Mouse (Mus musculus): ENCODE data around the gene Vps8. TPM values are rescaled to one million over a fixed set of nuclear protein-coding genes. Genes with fewer than 3 reads are reported as not detected.

The Vps8 gene
- polyA plus RNA-seq, 1 experiment from 2014 or later, result 25.4 TPM

DNA sequence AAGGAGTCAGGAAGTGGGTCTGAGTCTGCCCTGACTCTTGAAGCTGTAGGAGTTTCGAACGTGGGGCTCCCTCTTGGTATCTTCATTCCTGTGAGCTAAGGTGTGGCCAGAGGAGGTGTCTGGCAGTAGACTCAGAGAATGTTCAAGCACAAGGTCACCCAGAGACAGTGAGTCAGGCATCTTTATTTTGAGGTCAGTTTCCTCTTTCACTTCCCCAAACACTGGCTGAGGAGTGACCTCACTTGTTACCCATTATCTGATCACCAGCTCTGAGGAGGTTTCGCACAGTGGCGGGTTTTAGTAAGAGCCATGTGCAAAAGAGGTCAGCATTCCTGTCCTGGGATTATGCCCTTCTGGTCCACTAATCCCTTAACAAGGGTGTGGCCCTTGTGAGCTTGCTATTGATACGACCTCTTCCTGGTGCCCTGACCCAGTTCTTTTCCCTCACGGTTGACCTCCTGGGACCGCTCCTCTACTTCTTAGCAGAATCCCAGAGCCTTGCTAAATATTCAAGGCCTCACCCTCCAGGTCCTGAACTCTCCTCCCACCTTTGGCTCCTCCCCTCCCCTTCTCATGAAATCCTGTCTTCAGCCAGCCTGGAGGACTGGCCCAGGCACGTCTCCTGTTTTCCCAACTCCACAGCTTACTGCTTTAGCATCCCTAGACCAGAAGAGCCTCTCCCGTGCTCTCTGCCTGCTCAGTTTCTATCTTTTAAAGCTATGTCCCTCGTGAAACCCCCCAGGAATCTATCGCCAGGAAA, 40.6 kb upstream of the Vps8 start:
- Histone ChIP-seq H3K27me3 (ENCODE audit: control insufficient read depth, insufficient read depth, low read length) (no peaks in the 10 kb centered on the region), H3K36me3 (ENCODE audit: control insufficient read depth, insufficient read depth) (no peaks in the 10 kb centered on the region), H3K9me3 (replicated peaks; ENCODE audit: control insufficient read depth, low read length) (no peaks in the 10 kb centered on the region), H3K9ac (ENCODE audit: low read length) (no peak overlapping the region; the same call in 1 of the 2 replicates), H3K27ac (ENCODE audit: low read length) (no peak overlapping the region), H3K4me3 (ENCODE audit: low read length) (no peak overlapping the region), H3K4me1 (ENCODE audit: control insufficient read depth, insufficient read depth, low read length) (peaks cover 9% of the 10 kb centered on the region), H3K4me2 (ENCODE audit: low read depth, low read length) (no peak overlapping the region)
- ATAC-seq (replicated peaks; ENCODE audit: extremely low read depth, insufficient read depth, low FRiP score), result no peak
- 43% methylated on average over 11 of the region's 11 CpGs for WGBS

- H3K4me2 ChIP-seq (ENCODE audit: low read depth, low read length), result no peak overlapping the region
- peaks cover 10% of the 10 kb centered on the region; the same call in 1 of the 2 replicates for H3K4me1 ChIP-seq (ENCODE audit: control insufficient read depth, insufficient read depth, low read length)
- no peak overlapping the region for H3K27ac ChIP-seq (ENCODE audit: low read length)
- no peak for ATAC-seq (replicated peaks; ENCODE audit: extremely low read depth, insufficient read depth, low FRiP score)
- H3K36me3 ChIP-seq (ENCODE audit: control insufficient read depth, insufficient read depth), result no peaks in the 10 kb centered on the region
- H3K9me3 ChIP-seq (replicated peaks; ENCODE audit: control insufficient read depth, low read length), result no peaks in the 10 kb centered on the region
- no peaks in the 10 kb centered on the region for H3K27me3 ChIP-seq (ENCODE audit: control insufficient read depth, insufficient read depth, low read length)
- H3K4me3 ChIP-seq (ENCODE audit: low read length), result no peak overlapping the region
- 63% methylated on average over 14 of the region's 14 CpGs for WGBS
- no peak overlapping the region for H3K9ac ChIP-seq (ENCODE audit: low read length)
Measured at GRCm38 (mm10) chr16:21385926-21386881, 36.7 kb upstream of the Vps8 start.

- 60% methylated on average over 3 of the region's 3 CpGs for WGBS
- no peak for ATAC-seq (replicated peaks; ENCODE audit: extremely low read depth, insufficient read depth, low FRiP score)
Measured at GRCm38 (mm10) chr16:21389316-21389715, 33.6 kb upstream of the Vps8 start.

GRCm38 (mm10) chr16:21390744-21391143, 32.2 kb upstream of the Vps8 start:
- Histone ChIP-seq H3K9me3 (replicated peaks; ENCODE audit: control insufficient read depth, low read length) (no peaks in the 10 kb centered on the region), H3K27ac (ENCODE audit: low read length) (no peak overlapping the region), H3K27me3 (ENCODE audit: control insufficient read depth, insufficient read depth, low read length) (no peaks in the 10 kb centered on the region), H3K4me1 (ENCODE audit: control insufficient read depth, insufficient read depth, low read length) (peaks cover 9% of the 10 kb centered on the region; the same call in 1 of the 2 replicates), H3K4me2 (ENCODE audit: low read depth, low read length) (no peak overlapping the region), H3K4me3 (ENCODE audit: low read length) (no peak overlapping the region), H3K36me3 (ENCODE audit: control insufficient read depth, insufficient read depth) (no peaks in the 10 kb centered on the region), H3K9ac (ENCODE audit: low read length) (no peak overlapping the region)
- ATAC-seq (replicated peaks; ENCODE audit: extremely low read depth, insufficient read depth, low FRiP score), result no peak
- 71% methylated on average over 5 of the region's 5 CpGs for WGBS

More at GRCm38 (mm10) chr16:21389316-21389715, 33.6 kb upstream of the Vps8 start:
- no peaks in the 10 kb centered on the region for H3K27me3 ChIP-seq (ENCODE audit: control insufficient read depth, insufficient read depth, low read length)
- no peaks in the 10 kb centered on the region for H3K36me3 ChIP-seq (ENCODE audit: control insufficient read depth, insufficient read depth)
- peaks cover 7% of the 10 kb centered on the region; the same call in 1 of the 2 replicates for H3K4me1 ChIP-seq (ENCODE audit: control insufficient read depth, insufficient read depth, low read length)
- H3K27ac ChIP-seq (ENCODE audit: low read length), result no peak overlapping the region
- no peak overlapping the region for H3K9ac ChIP-seq (ENCODE audit: low read length)
- H3K9me3 ChIP-seq (replicated peaks; ENCODE audit: control insufficient read depth, low read length), result no peaks in the 10 kb centered on the region
- no peak overlapping the region for H3K4me3 ChIP-seq (ENCODE audit: low read length)
- no peak overlapping the region for H3K4me2 ChIP-seq (ENCODE audit: low read depth, low read length)

DNA sequence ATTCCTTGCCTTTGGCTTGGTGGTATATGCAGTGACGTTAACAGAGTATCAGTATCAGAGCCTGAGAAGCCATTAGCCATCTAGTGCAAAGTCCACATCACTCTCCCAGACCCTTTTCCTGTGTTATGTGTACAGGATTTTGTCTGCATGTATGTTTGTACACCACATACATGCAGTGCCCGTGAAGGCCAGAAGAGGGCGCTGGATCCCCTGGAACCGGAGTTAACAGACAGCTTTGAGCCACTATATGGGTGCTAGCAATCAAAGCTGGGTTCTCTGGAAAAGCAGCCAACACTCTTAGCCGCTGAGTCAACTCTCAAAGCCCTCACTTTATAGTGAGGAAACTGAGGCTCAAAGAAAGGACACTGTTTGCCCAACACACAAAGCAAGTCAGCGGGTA, 30.8 kb upstream of the Vps8 start:
- Histone ChIP-seq H3K4me1 (ENCODE audit: control insufficient read depth, insufficient read depth, low read length) (peaks cover 10% of the 10 kb centered on the region), H3K4me2 (ENCODE audit: low read depth, low read length) (no peak overlapping the region), H3K9me3 (replicated peaks; ENCODE audit: control insufficient read depth, low read length) (no peaks in the 10 kb centered on the region), H3K4me3 (ENCODE audit: low read length) (no peak overlapping the region), H3K27ac (ENCODE audit: low read length) (no peak overlapping the region), H3K27me3 (ENCODE audit: control insufficient read depth, insufficient read depth, low read length) (no peaks in the 10 kb centered on the region), H3K36me3 (ENCODE audit: control insufficient read depth, insufficient read depth) (no peaks in the 10 kb centered on the region), H3K9ac (ENCODE audit: low read length) (no peak overlapping the region)
- 68% methylated on average over 6 of the region's 6 CpGs for WGBS
- no peak for ATAC-seq (replicated peaks; ENCODE audit: extremely low read depth, insufficient read depth, low FRiP score)

DNA sequence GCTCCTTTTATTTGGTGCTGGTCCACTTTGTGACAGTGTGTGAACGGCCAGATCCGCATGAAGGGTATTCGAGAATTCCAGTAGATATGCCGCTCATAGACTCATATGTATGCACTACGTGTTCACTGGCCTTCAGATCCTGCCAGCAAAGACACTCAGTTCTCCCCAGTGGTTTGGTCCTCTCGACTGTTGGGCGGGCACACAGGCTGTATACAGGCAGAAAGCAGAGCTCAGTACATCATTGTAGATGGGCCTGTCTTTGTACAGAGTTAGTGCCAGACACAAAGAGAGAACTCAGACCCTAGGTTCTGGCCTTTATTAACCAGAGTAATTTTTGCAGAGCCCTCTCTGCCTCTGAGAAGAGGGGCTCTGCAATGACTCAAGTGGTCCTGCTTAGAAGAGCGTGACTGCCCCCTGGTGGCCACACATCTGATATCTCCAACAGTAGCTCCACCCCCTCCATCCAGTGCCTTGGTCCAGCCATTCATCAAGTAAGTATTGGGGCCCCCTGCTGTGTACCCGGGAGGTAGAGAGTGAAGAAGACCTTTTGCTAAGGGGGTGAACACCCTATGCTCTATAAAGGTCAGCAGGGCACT, 30.3 kb upstream of the Vps8 start:
- peak; percentile 80 for ATAC-seq (replicated peaks; ENCODE audit: extremely low read depth, insufficient read depth, low FRiP score)
- Histone ChIP-seq H3K4me3 (ENCODE audit: low read length) (no peak overlapping the region), H3K9ac (ENCODE audit: low read length) (no peak overlapping the region), H3K27me3 (ENCODE audit: control insufficient read depth, insufficient read depth, low read length) (no peaks in the 10 kb centered on the region), H3K36me3 (ENCODE audit: control insufficient read depth, insufficient read depth) (no peaks in the 10 kb centered on the region), H3K4me2 (ENCODE audit: low read depth, low read length) (no peak overlapping the region), H3K9me3 (replicated peaks; ENCODE audit: control insufficient read depth, low read length) (no peaks in the 10 kb centered on the region), H3K27ac (ENCODE audit: low read length) (no peak overlapping the region), H3K4me1 (ENCODE audit: control insufficient read depth, insufficient read depth, low read length) (peaks cover 15% of the 10 kb centered on the region)
- 50% methylated on average over 9 of the region's 9 CpGs for WGBS

- no peak for ATAC-seq (replicated peaks; ENCODE audit: extremely low read depth, insufficient read depth, low FRiP score)
- H3K9ac ChIP-seq (ENCODE audit: low read length), result no peak overlapping the region
- no peaks in the 10 kb centered on the region for H3K9me3 ChIP-seq (replicated peaks; ENCODE audit: control insufficient read depth, low read length)
- H3K27ac ChIP-seq (ENCODE audit: low read length), result no peak overlapping the region
- no peak overlapping the region for H3K4me3 ChIP-seq (ENCODE audit: low read length)
- H3K4me1 ChIP-seq (ENCODE audit: control insufficient read depth, insufficient read depth, low read length), result peaks cover 20% of the 10 kb centered on the region
- no peaks in the 10 kb centered on the region for H3K27me3 ChIP-seq (ENCODE audit: control insufficient read depth, insufficient read depth, low read length)
- H3K4me2 ChIP-seq (ENCODE audit: low read depth, low read length), result no peak overlapping the region
- WGBS, result 72% methylated on average over 7 of the region's 7 CpGs
- no peaks in the 10 kb centered on the region for H3K36me3 ChIP-seq (ENCODE audit: control insufficient read depth, insufficient read depth)
Measured at GRCm38 (mm10) chr16:21395546-21395945, 27.4 kb upstream of the Vps8 start.

DNA sequence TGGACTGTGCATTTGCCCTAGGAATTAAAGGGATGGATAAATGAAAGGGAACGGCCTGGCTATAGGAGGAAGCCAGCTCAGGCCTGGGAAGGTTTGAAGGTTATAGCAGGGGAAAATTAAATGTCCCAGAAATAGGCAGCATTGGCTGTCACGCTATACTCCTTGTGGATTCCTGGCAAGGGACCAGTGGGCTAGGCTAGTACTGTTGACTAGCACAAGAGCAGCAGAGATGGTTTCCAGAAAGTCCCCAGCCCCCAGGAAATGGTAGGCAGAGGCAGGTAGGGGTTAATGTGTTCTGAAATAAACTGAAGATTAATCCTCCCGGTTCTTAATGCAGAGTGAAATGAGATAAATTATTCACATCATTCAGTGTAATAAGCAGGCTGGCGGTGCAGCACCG, 25.2 kb upstream of the Vps8 start:
- Histone ChIP-seq H3K4me1 (ENCODE audit: control insufficient read depth, insufficient read depth, low read length) (peaks cover 20% of the 10 kb centered on the region), H3K4me3 (ENCODE audit: low read length) (no peak overlapping the region), H3K36me3 (ENCODE audit: control insufficient read depth, insufficient read depth) (no peaks in the 10 kb centered on the region), H3K27ac (ENCODE audit: low read length) (peak overlapping the region; percentile 63), H3K27me3 (ENCODE audit: control insufficient read depth, insufficient read depth, low read length) (no peaks in the 10 kb centered on the region), H3K9ac (ENCODE audit: low read length) (0 out of 2 replicates have a peak overlapping the region, but pooled peaks have one; percentile 8), H3K4me2 (ENCODE audit: low read depth, low read length) (no peak overlapping the region), H3K9me3 (replicated peaks; ENCODE audit: control insufficient read depth, low read length) (no peaks in the 10 kb centered on the region)
- 36% methylated on average over 5 of the region's 5 CpGs for WGBS
- peak; percentile 20 for ATAC-seq (replicated peaks; ENCODE audit: extremely low read depth, insufficient read depth, low FRiP score)

Measured in heart, embryonic 16.5 days (tissue).